Mouse (Mus musculus): Measurements from ENCODE around the gene Nfatc2. TPM values are rescaled to one million over a fixed set of nuclear protein-coding genes. Genes with fewer than 3 reads are reported as not detected.

The Nfatc2 gene
- total and polyA plus RNA-seq, 3 experiments: not detected

DNA sequence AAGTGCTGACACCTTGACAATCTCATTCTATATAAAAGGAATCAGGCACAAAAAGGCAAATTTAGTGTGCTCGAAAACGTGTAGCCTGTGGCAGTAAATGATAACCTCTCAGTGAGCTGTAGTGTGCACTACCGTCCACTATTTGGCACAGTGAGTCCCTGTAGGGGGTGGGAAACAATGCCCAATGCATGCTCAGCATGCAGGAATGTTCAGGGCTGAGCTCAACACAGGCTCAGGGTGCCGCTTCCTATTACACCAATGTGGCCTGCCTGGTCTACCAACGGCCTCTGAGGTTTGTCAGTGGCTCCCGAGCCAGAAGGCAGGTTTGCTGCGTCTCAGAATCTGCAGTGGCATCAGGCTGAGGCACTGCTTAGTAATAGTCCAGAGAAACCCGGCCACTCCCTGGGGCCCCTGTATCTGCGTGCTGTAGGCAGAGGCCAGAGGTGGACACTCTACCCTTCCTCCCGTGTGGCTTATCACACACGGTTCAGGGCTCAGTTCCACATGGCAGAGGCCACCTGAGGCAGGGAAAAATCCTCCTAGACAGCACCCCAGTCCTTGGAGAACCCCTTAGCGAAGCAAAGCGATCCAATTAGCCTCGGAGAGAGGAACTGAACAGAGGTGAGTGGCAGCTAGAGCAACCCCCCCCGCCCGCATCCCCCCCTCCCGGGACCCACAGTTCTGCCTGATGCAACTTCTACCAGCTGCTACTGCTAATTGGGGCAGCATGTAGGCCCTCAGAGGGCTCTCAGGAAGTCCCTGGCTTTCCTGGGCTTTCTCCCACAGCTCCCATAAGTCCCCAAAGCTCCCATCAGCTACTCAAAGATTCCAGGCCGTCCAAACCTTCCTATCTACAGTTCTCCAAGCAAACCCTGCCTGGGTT, 74.7 kb downstream of the Nfatc2 start:
- H3K4me1 ChIP-seq (ENCODE audit: control insufficient read depth in 1 of 2, insufficient read depth in 2 of 2, low read length in 2 of 2): no peaks in the 10 kb centered on the region
- H3K27me3 ChIP-seq (ENCODE audit: control insufficient read depth in 1 of 2, insufficient read depth in 2 of 2, low read length in 2 of 2): no peaks in the 10 kb centered on the region
- H3K9me3 ChIP-seq (replicated peaks; ENCODE audit: insufficient read depth, low read length): no peaks in the 10 kb centered on the region
- DNase-seq (ENCODE audit: low read depth, low spot score): no peak
- H3K79me2 ChIP-seq (ENCODE audit: control insufficient read depth, insufficient read depth, low read length, poor library complexity): no peaks in the 10 kb centered on the region
- H3K9ac ChIP-seq (ENCODE audit: control insufficient read depth, low read depth, low read length, poor library complexity, severe bottlenecking): no peak overlapping the region
- no peaks in the 10 kb centered on the region for H3K36me3 ChIP-seq (ENCODE audit: control insufficient read depth in 1 of 2, insufficient read depth in 2 of 2, low read length in 2 of 2)
- no peak for TF ChIP-seq POLR2A (IDR thresholded peaks at IDR 0.05; ENCODE audit: control insufficient read depth in 1 of 2, insufficient read depth in 1 of 2, low read depth in 1 of 2, low read length in 2 of 2, poor library complexity in 1 of 2)
- no peak for TF ChIP-seq MAFK (IDR thresholded peaks at IDR 0.05; ENCODE audit: borderline replicate concordance, low read depth, low read length)
- no peak for TF ChIP-seq MXI1 (IDR thresholded peaks at IDR 0.05; ENCODE audit: low read depth, low read length)
- TF ChIP-seq E2F4 (IDR thresholded peaks at IDR 0.05; ENCODE audit: borderline replicate concordance, low read depth, low read length): no peak
- TF ChIP-seq UBTF (IDR thresholded peaks at IDR 0.05; ENCODE audit: borderline replicate concordance, insufficient read depth, low read depth, low read length): no peak
- TF ChIP-seq MEF2A (IDR thresholded peaks at IDR 0.05; ENCODE audit: extremely low read depth, insufficient replicate concordance, low read depth, low read length, poor library complexity, severe bottlenecking): no peak
- no peak for TF ChIP-seq KAT2A (conservative IDR thresholded peaks at IDR 0.05; ENCODE audit: low read depth, low read length)
- TF ChIP-seq USF1 (IDR thresholded peaks at IDR 0.05; ENCODE audit: low read depth, low read length): no peak
- no peak for TF ChIP-seq ZKSCAN1 (IDR thresholded peaks at IDR 0.05; ENCODE audit: low read depth, low read length)
- TF ChIP-seq ZC3H11A (IDR thresholded peaks at IDR 0.05; ENCODE audit: low read depth, low read length): no peak
- no peak for TF ChIP-seq ELF1 (IDR thresholded peaks at IDR 0.05; ENCODE audit: low read depth, low read length)
- TF ChIP-seq ZMIZ1 (IDR thresholded peaks at IDR 0.05; ENCODE audit: low read depth, low read length): no peak
- TF ChIP-seq GABPA (IDR thresholded peaks at IDR 0.05; ENCODE audit: low read depth, low read length): no peak
- TF ChIP-seq NELFE (IDR thresholded peaks at IDR 0.05; ENCODE audit: low read depth, low read length): no peak
- TF ChIP-seq MAZ (IDR thresholded peaks at IDR 0.05; ENCODE audit: low read depth, low read length): no peak
- TF ChIP-seq MYB (IDR thresholded peaks at IDR 0.05; ENCODE audit: low read depth, low read length): no peak
- no peak for TF ChIP-seq SIN3A (IDR thresholded peaks at IDR 0.05; ENCODE audit: low read length)
- TF ChIP-seq HCFC1 (IDR thresholded peaks at IDR 0.05; ENCODE audit: low read depth, low read length): no peak
- no peak for TF ChIP-seq ETS1 (IDR thresholded peaks at IDR 0.05; ENCODE audit: low read depth, low read length)
- no peak for TF ChIP-seq POLR2AphosphoS2 (IDR thresholded peaks at IDR 0.05; ENCODE audit: low read length)
- H3K4me3 ChIP-seq (ENCODE audit: control insufficient read depth in 1 of 2, insufficient read depth in 1 of 2, low read depth in 2 of 2, low read length in 2 of 2): no peak overlapping the region
- H3K27ac ChIP-seq (ENCODE audit: control insufficient read depth, low read depth, low read length): no peak overlapping the region

Data from MEL (cell line).